Mouse (Mus musculus): Measurements from ENCODE around the gene Arvcf. TPM values are rescaled to one million over a fixed set of nuclear protein-coding genes. Genes with fewer than 3 reads are reported as not detected.

The Arvcf gene
- polyA plus RNA-seq, 1 experiment, result 26.3 TPM

GRCm38 (mm10) chr16:18360151-18360805 lies 12.3 kb downstream of the Arvcf start:
- H3K9ac ChIP-seq (ENCODE audit: low read depth, poor library complexity, severe bottlenecking), result no peak overlapping the region
- no peak overlapping the region for H3K4me3 ChIP-seq (ENCODE audit: low read depth, low read length)
- H3K27me3 ChIP-seq (ENCODE audit: control insufficient read depth, insufficient read depth, low read length, poor library complexity, severe bottlenecking), result no peaks in the 10 kb centered on the region
- no peak for TF ChIP-seq POLR2A (IDR thresholded peaks at IDR 0.05; ENCODE audit: insufficient read depth, low read length)
- no peak for TF ChIP-seq EP300 (IDR thresholded peaks at IDR 0.05; ENCODE audit: insufficient read depth, low read depth, low read length)
- TF ChIP-seq CTCF (IDR thresholded peaks at IDR 0.05; ENCODE audit: low read depth, low read length), result no peak
- no peak overlapping the region for H3K27ac ChIP-seq (ENCODE audit: insufficient read depth, low read length)
- H3K9me3 ChIP-seq (replicated peaks; ENCODE audit: control insufficient read depth, insufficient read depth, low read length, poor library complexity, severe bottlenecking), result peaks cover 4% of the 10 kb centered on the region; the same call in 1 of the 2 replicates
- 0 out of 2 replicates have a peak, but pooled peaks cover 2% of the 10 kb centered on the region for H3K36me3 ChIP-seq (ENCODE audit: control insufficient read depth, insufficient read depth, low read length, poor library complexity, severe bottlenecking)
- H3K4me1 ChIP-seq (ENCODE audit: control insufficient read depth, insufficient read depth, low read length), result peaks cover 2% of the 10 kb centered on the region

- TF ChIP-seq EP300 (IDR thresholded peaks at IDR 0.05; ENCODE audit: insufficient read depth, low read depth, low read length) (no peak), CTCF (IDR thresholded peaks at IDR 0.05; ENCODE audit: low read depth, low read length) (no peak), POLR2A (IDR thresholded peaks at IDR 0.05; ENCODE audit: insufficient read depth, low read length) (no peak)
- Histone ChIP-seq H3K4me3 (ENCODE audit: low read depth, low read length) (no peak overlapping the region), H3K36me3 (ENCODE audit: control insufficient read depth, insufficient read depth, low read length, poor library complexity, severe bottlenecking) (0 out of 2 replicates have a peak, but pooled peaks cover 2% of the 10 kb centered on the region), H3K4me1 (ENCODE audit: control insufficient read depth, insufficient read depth, low read length) (no peaks in the 10 kb centered on the region), H3K9me3 (replicated peaks; ENCODE audit: control insufficient read depth, insufficient read depth, low read length, poor library complexity, severe bottlenecking) (peaks cover 4% of the 10 kb centered on the region; the same call in 1 of the 2 replicates), H3K27ac (ENCODE audit: insufficient read depth, low read length) (no peak overlapping the region), H3K27me3 (ENCODE audit: control insufficient read depth, insufficient read depth, low read length, poor library complexity, severe bottlenecking) (no peaks in the 10 kb centered on the region), H3K9ac (ENCODE audit: low read depth, poor library complexity, severe bottlenecking) (no peak overlapping the region)
Measured at GRCm38 (mm10) chr16:18362948-18363347, 15.0 kb downstream of the Arvcf start.

- Histone ChIP-seq H3K4me1 (ENCODE audit: control insufficient read depth, insufficient read depth, low read length) (no peaks in the 10 kb centered on the region), H3K36me3 (ENCODE audit: control insufficient read depth, insufficient read depth, low read length, poor library complexity, severe bottlenecking) (0 out of 2 replicates have a peak, but pooled peaks cover 2% of the 10 kb centered on the region), H3K27ac (ENCODE audit: insufficient read depth, low read length) (no peak overlapping the region), H3K4me3 (ENCODE audit: low read depth, low read length) (no peak overlapping the region), H3K9me3 (replicated peaks; ENCODE audit: control insufficient read depth, insufficient read depth, low read length, poor library complexity, severe bottlenecking) (no peaks in the 10 kb centered on the region; the same call in 1 of the 2 replicates), H3K27me3 (ENCODE audit: control insufficient read depth, insufficient read depth, low read length, poor library complexity, severe bottlenecking) (no peaks in the 10 kb centered on the region), H3K9ac (ENCODE audit: low read depth, poor library complexity, severe bottlenecking) (no peak overlapping the region)
- TF ChIP-seq EP300 (IDR thresholded peaks at IDR 0.05; ENCODE audit: insufficient read depth, low read depth, low read length) (no peak), CTCF (IDR thresholded peaks at IDR 0.05; ENCODE audit: low read depth, low read length) (no peak), POLR2A (IDR thresholded peaks at IDR 0.05; ENCODE audit: insufficient read depth, low read length) (no peak)
Measured at GRCm38 (mm10) chr16:18366849-18367248, 18.9 kb downstream of the Arvcf start.

- TF ChIP-seq CTCF (IDR thresholded peaks at IDR 0.05; ENCODE audit: low read depth, low read length), result no peak
- H3K27ac ChIP-seq (ENCODE audit: insufficient read depth, low read length), result no peak overlapping the region
- H3K9ac ChIP-seq (ENCODE audit: low read depth, poor library complexity, severe bottlenecking), result no peak overlapping the region
- H3K36me3 ChIP-seq (ENCODE audit: control insufficient read depth, insufficient read depth, low read length, poor library complexity, severe bottlenecking), result no peaks in the 10 kb centered on the region
- H3K4me3 ChIP-seq (ENCODE audit: low read depth, low read length), result no peak overlapping the region
- H3K9me3 ChIP-seq (replicated peaks; ENCODE audit: control insufficient read depth, insufficient read depth, low read length, poor library complexity, severe bottlenecking), result no peaks in the 10 kb centered on the region
- no peaks in the 10 kb centered on the region for H3K27me3 ChIP-seq (ENCODE audit: control insufficient read depth, insufficient read depth, low read length, poor library complexity, severe bottlenecking)
- no peaks in the 10 kb centered on the region for H3K4me1 ChIP-seq (ENCODE audit: control insufficient read depth, insufficient read depth, low read length)
Measured at GRCm38 (mm10) chr16:18370197-18370596, 22.2 kb downstream of the Arvcf start.

- Histone ChIP-seq H3K9ac (ENCODE audit: low read depth, poor library complexity, severe bottlenecking) (no peak overlapping the region), H3K4me3 (ENCODE audit: low read depth, low read length) (no peak overlapping the region), H3K27ac (ENCODE audit: insufficient read depth, low read length) (no peak overlapping the region), H3K36me3 (ENCODE audit: control insufficient read depth, insufficient read depth, low read length, poor library complexity, severe bottlenecking) (no peaks in the 10 kb centered on the region), H3K4me1 (ENCODE audit: control insufficient read depth, insufficient read depth, low read length) (peaks cover 4% of the 10 kb centered on the region), H3K27me3 (ENCODE audit: control insufficient read depth, insufficient read depth, low read length, poor library complexity, severe bottlenecking) (no peaks in the 10 kb centered on the region), H3K9me3 (replicated peaks; ENCODE audit: control insufficient read depth, insufficient read depth, low read length, poor library complexity, severe bottlenecking) (no peaks in the 10 kb centered on the region)
- TF ChIP-seq EP300 (IDR thresholded peaks at IDR 0.05; ENCODE audit: insufficient read depth, low read depth, low read length) (no peak), POLR2A (IDR thresholded peaks at IDR 0.05; ENCODE audit: insufficient read depth, low read length) (no peak), CTCF (IDR thresholded peaks at IDR 0.05; ENCODE audit: low read depth, low read length) (no peak)
Measured at GRCm38 (mm10) chr16:18373632-18374031, 25.6 kb downstream of the Arvcf start.

- no peak for TF ChIP-seq EP300 (IDR thresholded peaks at IDR 0.05; ENCODE audit: insufficient read depth, low read depth, low read length)
- TF ChIP-seq POLR2A (IDR thresholded peaks at IDR 0.05; ENCODE audit: insufficient read depth, low read length), result no peak
- no peak for TF ChIP-seq CTCF (IDR thresholded peaks at IDR 0.05; ENCODE audit: low read depth, low read length)
- H3K9me3 ChIP-seq (replicated peaks; ENCODE audit: control insufficient read depth, insufficient read depth, low read length, poor library complexity, severe bottlenecking), result no peaks in the 10 kb centered on the region
- H3K4me1 ChIP-seq (ENCODE audit: control insufficient read depth, insufficient read depth, low read length), result peaks cover 4% of the 10 kb centered on the region
- H3K36me3 ChIP-seq (ENCODE audit: control insufficient read depth, insufficient read depth, low read length, poor library complexity, severe bottlenecking), result no peaks in the 10 kb centered on the region
- H3K9ac ChIP-seq (ENCODE audit: low read depth, poor library complexity, severe bottlenecking), result no peak overlapping the region
- H3K27me3 ChIP-seq (ENCODE audit: control insufficient read depth, insufficient read depth, low read length, poor library complexity, severe bottlenecking), result no peaks in the 10 kb centered on the region
- no peak overlapping the region for H3K27ac ChIP-seq (ENCODE audit: insufficient read depth, low read length)
- no peak overlapping the region for H3K4me3 ChIP-seq (ENCODE audit: low read depth, low read length)
Measured at GRCm38 (mm10) chr16:18376297-18376954, 28.4 kb downstream of the Arvcf start.
